Mouse (Mus musculus): Measurements from ENCODE around the gene Irx6. TPM values are rescaled to one million over a fixed set of nuclear protein-coding genes. Genes with fewer than 3 reads are reported as not detected.

The Irx6 gene
- total and polyA plus RNA-seq, 3 experiments = not detected

GRCm38 (mm10) chr8:92697361-92697760 is 23.3 kb downstream of the Irx6 start:
- no peaks in the 10 kb centered on the region for H3K79me2 ChIP-seq (ENCODE audit: control insufficient read depth, insufficient read depth, low read length, poor library complexity)
- H3K27me3 ChIP-seq (ENCODE audit: control insufficient read depth in 1 of 2, insufficient read depth in 2 of 2, low read length in 2 of 2) = no peaks in the 10 kb centered on the region
- no peak overlapping the region for H3K4me3 ChIP-seq (ENCODE audit: control insufficient read depth in 1 of 2, insufficient read depth in 1 of 2, low read depth in 2 of 2, low read length in 2 of 2)
- no peak for DNase-seq (ENCODE audit: low read depth, low spot score)
- H3K27ac ChIP-seq (ENCODE audit: control insufficient read depth, low read depth, low read length) = no peak overlapping the region
- H3K36me3 ChIP-seq (ENCODE audit: control insufficient read depth in 1 of 2, insufficient read depth in 2 of 2, low read length in 2 of 2) = no peaks in the 10 kb centered on the region
- H3K9me3 ChIP-seq (replicated peaks; ENCODE audit: insufficient read depth, low read length) = no peaks in the 10 kb centered on the region
- TF ChIP-seq KAT2A (conservative IDR thresholded peaks at IDR 0.05; ENCODE audit: low read depth, low read length) (no peak), CHD1 (IDR thresholded peaks at IDR 0.05; ENCODE audit: low read depth, low read length) (no peak), E2F4 (IDR thresholded peaks at IDR 0.05; ENCODE audit: borderline replicate concordance, low read depth, low read length) (no peak), CTCF (IDR thresholded peaks at IDR 0.05 in 2 of 3, conservative IDR thresholded peaks at IDR 0.05 in 1 of 3; ENCODE audit: control insufficient read depth in 1 of 3, insufficient read depth in 1 of 3, low read depth in 2 of 3, low read length in 3 of 3, poor library complexity in 1 of 3, severe bottlenecking in 1 of 3) (no peak), MAZ (IDR thresholded peaks at IDR 0.05; ENCODE audit: low read depth, low read length) (no peak), NELFE (IDR thresholded peaks at IDR 0.05; ENCODE audit: low read depth, low read length) (no peak), MYC (IDR thresholded peaks at IDR 0.05; ENCODE audit: low read depth, low read length) (no peak), ZC3H11A (IDR thresholded peaks at IDR 0.05; ENCODE audit: low read depth, low read length) (no peak), RCOR1 (IDR thresholded peaks at IDR 0.05; ENCODE audit: low read depth, low read length) (no peak), CHD2 (IDR thresholded peaks at IDR 0.05; ENCODE audit: low read length) (no peak), ZMIZ1 (IDR thresholded peaks at IDR 0.05; ENCODE audit: low read depth, low read length) (no peak), HCFC1 (IDR thresholded peaks at IDR 0.05; ENCODE audit: low read depth, low read length) (no peak), GABPA (IDR thresholded peaks at IDR 0.05; ENCODE audit: low read depth, low read length) (no peak), ETS1 (IDR thresholded peaks at IDR 0.05; ENCODE audit: low read depth, low read length) (no peak), POLR2A (IDR thresholded peaks at IDR 0.05; ENCODE audit: control insufficient read depth in 1 of 2, insufficient read depth in 1 of 2, low read depth in 1 of 2, low read length in 2 of 2, poor library complexity in 1 of 2) (no peak)
- no peaks in the 10 kb centered on the region for H3K4me1 ChIP-seq (ENCODE audit: control insufficient read depth in 1 of 2, insufficient read depth in 2 of 2, low read length in 2 of 2)
- no peak overlapping the region for H3K9ac ChIP-seq (ENCODE audit: control insufficient read depth, low read depth, low read length, poor library complexity, severe bottlenecking)

GRCm38 (mm10) chr8:92698411-92698810 is 24.3 kb downstream of the Irx6 start:
- H3K27ac ChIP-seq (ENCODE audit: control insufficient read depth, low read depth, low read length) = no peak overlapping the region
- no peaks in the 10 kb centered on the region for H3K79me2 ChIP-seq (ENCODE audit: control insufficient read depth, insufficient read depth, low read length, poor library complexity)
- no peaks in the 10 kb centered on the region for H3K27me3 ChIP-seq (ENCODE audit: control insufficient read depth in 1 of 2, insufficient read depth in 2 of 2, low read length in 2 of 2)
- no peak for TF ChIP-seq EP300 (IDR thresholded peaks at IDR 0.05; ENCODE audit: low read depth in 1 of 2, low read length in 2 of 2)
- no peak for TF ChIP-seq MXI1 (IDR thresholded peaks at IDR 0.05; ENCODE audit: low read depth, low read length)
- TF ChIP-seq MAZ (IDR thresholded peaks at IDR 0.05; ENCODE audit: low read depth, low read length) = no peak
- TF ChIP-seq TBP (IDR thresholded peaks at IDR 0.05; ENCODE audit: low read depth, low read length) = no peak
- no peak for TF ChIP-seq USF2 (IDR thresholded peaks at IDR 0.05; ENCODE audit: borderline replicate concordance in 1 of 2, insufficient read depth in 1 of 2, low read depth in 1 of 2, low read length in 2 of 2)
- TF ChIP-seq MAX (IDR thresholded peaks at IDR 0.05; ENCODE audit: low read length) = no peak
- TF ChIP-seq SIN3A (IDR thresholded peaks at IDR 0.05; ENCODE audit: low read length) = no peak
- no peak for TF ChIP-seq GABPA (IDR thresholded peaks at IDR 0.05; ENCODE audit: low read depth, low read length)
- no peak for TF ChIP-seq UBTF (IDR thresholded peaks at IDR 0.05; ENCODE audit: borderline replicate concordance, insufficient read depth, low read depth, low read length)
- no peaks in the 10 kb centered on the region for H3K4me1 ChIP-seq (ENCODE audit: control insufficient read depth in 1 of 2, insufficient read depth in 2 of 2, low read length in 2 of 2)
- H3K9ac ChIP-seq (ENCODE audit: control insufficient read depth, low read depth, low read length, poor library complexity, severe bottlenecking) = no peak overlapping the region
- no peaks in the 10 kb centered on the region for H3K36me3 ChIP-seq (ENCODE audit: control insufficient read depth in 1 of 2, insufficient read depth in 2 of 2, low read length in 2 of 2)
- no peaks in the 10 kb centered on the region for H3K9me3 ChIP-seq (replicated peaks; ENCODE audit: insufficient read depth, low read length)
- H3K4me3 ChIP-seq (ENCODE audit: control insufficient read depth in 1 of 2, insufficient read depth in 1 of 2, low read depth in 2 of 2, low read length in 2 of 2) = no peak overlapping the region
- no peak for DNase-seq (ENCODE audit: low read depth, low spot score)
